Mouse (Mus musculus) cerebellum, adult 2 months (tissue): ENCODE data around the gene Ppp3ca.

Source experiments
- CTCF ChIP-seq: fragments of 200-500 bp; IDR thresholded peaks from 2 replicates; pipeline ENCODE4 v1.5.1; 2011; ENCODE audit warnings: low read depth, mild to moderate bottlenecking, control low read depth, low read length, moderate library complexity, borderline replicate concordance; ENCODE audit not compliant: insufficient read depth
- POLR2A ChIP-seq: fragments of 200-500 bp; IDR thresholded peaks from 2 replicates; pipeline ENCODE4 v1.6.1; 2011; ENCODE audit warnings: low read length, control low read depth, borderline replicate concordance; ENCODE audit not compliant: insufficient read depth

DNA sequence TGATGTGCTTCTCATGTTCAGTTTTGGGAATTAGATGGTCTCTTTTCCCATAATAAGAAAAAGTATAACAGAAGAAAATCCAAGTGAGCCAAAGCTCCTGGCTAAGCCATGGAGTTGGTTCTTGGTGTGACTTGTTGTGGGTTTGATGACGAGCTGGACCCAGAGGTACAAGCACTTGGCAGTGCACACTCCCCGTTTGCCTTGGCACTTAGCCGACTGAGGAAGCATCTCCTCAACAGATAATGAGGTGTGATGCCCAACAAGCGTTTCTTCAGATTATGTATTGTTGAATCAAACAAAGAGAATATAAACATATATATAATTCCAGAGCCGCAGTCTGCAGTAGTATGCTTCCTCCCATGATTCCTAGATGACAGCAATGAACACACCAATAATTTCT, 101.8 kb downstream of the Ppp3ca start:
- no peak for TF ChIP-seq CTCF
- no peak for TF ChIP-seq POLR2A
